Mouse (Mus musculus): ENCODE measurements around the gene Zcchc24.

The Zcchc24 gene

DNA sequence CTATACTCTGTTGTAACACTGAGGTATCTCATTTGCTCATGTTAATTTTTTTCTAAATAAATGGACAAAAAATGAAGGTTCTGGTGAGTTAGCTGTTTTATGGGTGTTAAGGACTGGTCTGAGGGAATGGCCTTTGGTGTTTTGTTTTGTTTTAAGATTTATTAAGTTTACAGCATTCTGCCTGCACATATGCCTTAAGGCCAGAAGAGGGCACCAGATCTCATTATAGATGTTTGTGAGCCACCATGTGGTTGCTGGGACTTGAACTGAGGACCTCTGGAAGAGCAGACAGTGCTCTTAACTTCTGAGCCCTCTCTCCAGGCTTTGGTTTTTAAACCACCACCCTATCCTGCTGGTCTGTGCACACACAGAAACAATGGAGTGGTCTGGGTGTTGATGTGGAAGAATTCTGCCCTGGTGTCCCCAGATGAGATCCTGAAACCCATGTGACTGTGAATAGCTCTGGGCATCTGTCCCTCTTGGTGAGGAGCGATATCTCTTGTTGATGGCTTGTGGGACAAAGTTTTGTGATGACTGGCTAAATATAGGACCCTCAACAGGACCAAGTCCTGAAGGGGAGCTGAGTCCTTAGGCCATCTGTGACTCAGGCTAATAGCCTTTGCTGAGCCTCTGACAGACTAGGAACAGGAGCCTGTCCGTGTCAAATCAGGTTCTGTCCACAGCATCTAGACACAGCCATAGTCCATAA lies 102.0 kb downstream of the Zcchc24 start:
- no peak for DNase-seq (ENCODE audit: extremely low spot score)

- no peak for DNase-seq (ENCODE audit: extremely low spot score)
These were observed 103.4 kb downstream of the Zcchc24 start for GRCm38 (mm10) chr14:25665314-25665970.

- no peak for DNase-seq (ENCODE audit: extremely low spot score)
These were observed 104.5 kb downstream of the Zcchc24 start for GRCm38 (mm10) chr14:25664310-25664695.

DNA sequence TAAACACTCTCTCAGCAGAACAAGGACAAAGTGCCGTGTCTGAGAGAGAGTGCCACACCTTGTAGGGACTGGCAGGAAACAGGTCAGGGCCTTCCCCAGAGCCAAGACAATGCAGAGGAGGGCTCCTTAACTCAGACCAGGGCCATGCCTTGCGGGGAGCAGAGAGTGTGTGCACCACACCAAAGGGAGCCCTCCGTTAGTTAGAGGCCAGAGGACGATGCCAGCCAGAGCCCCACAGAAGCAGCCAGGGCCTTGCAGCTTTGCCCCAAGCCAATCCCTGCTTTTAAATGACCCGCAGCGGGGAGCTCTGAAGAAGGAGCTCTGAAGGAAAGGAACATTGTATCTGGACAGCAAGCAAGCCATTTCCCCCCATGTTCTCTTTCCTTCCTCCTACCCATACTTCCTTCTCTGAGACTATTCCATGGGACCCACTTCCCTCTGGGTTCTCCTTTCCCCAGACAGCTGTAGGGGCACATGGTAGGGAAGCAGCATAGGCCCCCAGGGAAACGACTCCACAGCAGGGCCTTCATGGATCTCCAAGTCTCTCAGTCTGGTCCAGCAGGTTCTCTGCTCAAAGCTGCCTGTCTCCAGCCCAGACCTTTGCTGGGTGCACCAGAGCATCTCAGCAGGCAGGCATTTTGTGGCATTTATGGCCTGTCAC lies 105.1 kb downstream of the Zcchc24 start:
- DNase-seq (ENCODE audit: extremely low spot score), result no peak
